Mouse (Mus musculus) large intestine, adult 2 months (tissue): ENCODE measurements around the gene Kmt2a. TPM values are rescaled to one million over a fixed set of nuclear protein-coding genes. Genes with fewer than 3 reads are reported as not detected.
A peak's percentile ranks its signal among the peaks of the same experiment; 100 is the strongest.

Experiments used
- DNase-seq: peaks from one replicate; pipeline ENCODE4 v3.0.0-alpha.2; 2012; ENCODE audit warnings: low read depth, low spot score
- WGBS: fragments of 180-500 bp; shearing (Covaris S2); methylation state at CpG from one replicate; pipeline ENCODE4 v1.1.7; 2018; 5-methylcytosine and 5-hydroxymethylcytosine counted together
- polyA plus RNA-seq: library from polyadenylated mRNA; depleted of rRNA; stranded (reverse); fragments of >200 nt; gene quantifications from 2 replicates; pipeline ENCODE4 v1.2.3, GENCODE M21; 2012

Kmt2a gene
- polyA plus RNA-seq, 1 experiment, result 4.9 TPM

GRCm38 (mm10) chr9:44881941-44882435 is 892 bp upstream of the Kmt2a start:
- no peak for DNase-seq
- WGBS, result under 1% methylated on average over 29 of the region's 29 CpGs

GRCm38 (mm10) chr9:44880309-44881081 is 601 bp downstream of the Kmt2a start:
- WGBS, result under 1% methylated on average over 41 of the region's 44 CpGs
- no peak for DNase-seq

GRCm38 (mm10) chr9:44879694-44880271 is 1.3 kb downstream of the Kmt2a start:
- WGBS, result 2% methylated on average over 13 of the region's 13 CpGs
- DNase-seq, result no peak

GRCm38 (mm10) chr9:44878776-44879500 is 2.2 kb downstream of the Kmt2a start:
- 17% methylated on average over 9 of the region's 9 CpGs for WGBS

GRCm38 (mm10) chr9:44877686-44878085 is 3.4 kb downstream of the Kmt2a start:
- no peak for DNase-seq
- WGBS, result 79% methylated on average over 7 of the region's 7 CpGs

More at GRCm38 (mm10) chr9:44878776-44879500, 2.2 kb downstream of the Kmt2a start:
- no peak for DNase-seq

GRCm38 (mm10) chr9:44875476-44875875 is 5.6 kb downstream of the Kmt2a start:
- 58% methylated on average over 7 of the region's 7 CpGs for WGBS
- DNase-seq, result no peak

- no peak for DNase-seq
Observed at GRCm38 (mm10) chr9:44874198-44874597, 6.9 kb downstream of the Kmt2a start.

GRCm38 (mm10) chr9:44873665-44874064 is 7.4 kb downstream of the Kmt2a start:
- 11% methylated on average over 5 of the region's 5 CpGs for WGBS
- no peak for DNase-seq

GRCm38 (mm10) chr9:44868336-44869094 is 12.6 kb downstream of the Kmt2a start:
- no peak for DNase-seq
- 58% methylated on average over 13 of the region's 13 CpGs for WGBS

GRCm38 (mm10) chr9:44867664-44868063 is 13.4 kb downstream of the Kmt2a start:
- no peak for DNase-seq
- WGBS, result 65% methylated on average over 3 of the region's 3 CpGs

GRCm38 (mm10) chr9:44866501-44867240 is 14.4 kb downstream of the Kmt2a start:
- no peak for DNase-seq
- WGBS, result 31% methylated on average over 9 of the region's 9 CpGs

- DNase-seq, result no peak
Observed at GRCm38 (mm10) chr9:44861121-44861520, 20.0 kb downstream of the Kmt2a start.

- WGBS, result 94% methylated on average over 3 of the region's 3 CpGs
- DNase-seq, result no peak
Observed at GRCm38 (mm10) chr9:44858657-44859056, 22.4 kb downstream of the Kmt2a start.

GRCm38 (mm10) chr9:44857405-44857992 is 23.6 kb downstream of the Kmt2a start:
- WGBS, result 91% methylated on average over 17 of the region's 17 CpGs
- no peak for DNase-seq

- WGBS, result 65% methylated on average over 6 of the region's 6 CpGs
Observed at GRCm38 (mm10) chr9:44855153-44855552, 25.9 kb downstream of the Kmt2a start.

GRCm38 (mm10) chr9:44847446-44847845 is 33.6 kb downstream of the Kmt2a start:
- DNase-seq, result no peak
- WGBS, result 77% methylated on average over 6 of the region's 6 CpGs

More at GRCm38 (mm10) chr9:44855153-44855552, 25.9 kb downstream of the Kmt2a start:
- no peak for DNase-seq

GRCm38 (mm10) chr9:44841241-44841640 is 39.9 kb downstream of the Kmt2a start:
- no peak for DNase-seq
- WGBS, result 69% methylated on average over 10 of the region's 10 CpGs

- 42% methylated on average over 7 of the region's 7 CpGs for WGBS
- peak; percentile 33 for DNase-seq
Observed at GRCm38 (mm10) chr9:44836439-44836838, 44.7 kb downstream of the Kmt2a start.

GRCm38 (mm10) chr9:44832356-44832755 is 48.7 kb downstream of the Kmt2a start:
- DNase-seq, result no peak
- WGBS, result 58% methylated on average over 4 of the region's 4 CpGs
